Mouse (Mus musculus) spleen, embryonic (tissue): ENCODE data around the gene Pcdh11x.
"Not testable (repeated sequence)": the region's sequence is repeated elsewhere in the genome, so short reads cannot be mapped to it uniquely, and the experiment has no call there.

Experiments
- CTCF ChIA-PET: fragments of 350-600 bp; sonication (Branson Sonifier 250); formaldehyde crosslinking; loops from one replicate; lab custom pipeline; 2022; lab: Charles Lee

Pcdh11x gene

DNA sequence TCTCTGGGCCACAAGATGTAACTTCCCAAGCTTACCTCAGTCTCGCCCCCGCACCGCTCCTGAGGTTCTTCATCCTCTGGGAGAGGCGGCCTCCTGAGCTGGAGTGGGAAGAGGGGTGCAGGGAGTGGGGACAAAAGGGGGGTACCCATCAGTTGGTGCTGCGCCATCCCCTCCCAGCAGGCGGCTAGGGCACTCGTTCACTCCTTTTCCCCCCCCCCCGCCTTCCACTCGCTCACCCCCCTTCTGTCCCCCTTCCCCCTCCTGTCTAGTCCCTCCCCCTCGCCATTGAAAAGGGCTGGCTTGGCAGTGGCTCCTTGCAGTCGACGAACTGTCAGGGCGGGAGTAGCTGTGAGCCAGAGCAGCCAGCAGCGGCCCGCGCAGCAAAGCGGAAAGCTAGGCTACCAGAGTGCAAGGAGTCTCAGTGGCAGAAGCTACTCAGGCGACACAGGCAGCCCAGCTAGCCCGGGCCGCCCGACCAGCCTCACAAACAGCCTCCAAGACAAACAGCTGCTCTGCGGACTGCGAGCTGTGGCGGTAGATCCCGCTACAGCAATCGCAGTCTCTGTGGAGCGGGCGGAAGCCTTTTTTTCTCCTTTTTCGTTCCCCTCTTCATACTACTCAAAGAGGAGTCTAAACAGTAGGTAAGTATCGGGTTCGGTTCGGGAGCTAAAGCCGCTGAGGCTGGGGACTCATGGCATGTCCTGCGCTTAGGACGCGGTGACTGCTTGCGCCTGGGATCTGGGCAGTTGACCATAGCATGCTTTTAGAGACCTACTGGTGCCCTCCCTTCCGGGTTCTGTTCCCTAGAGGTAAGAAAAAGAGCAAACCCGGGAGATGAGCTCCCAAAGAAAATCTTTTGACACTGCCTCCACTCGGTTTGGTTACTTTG lies at the start of gene Pcdh11x:
Gene Pcdh11x, plus strand, starts transcription at position 249 of the 889 bp plus-strand sequence.
- CTCF ChIA-PET = no interaction called here

DNA sequence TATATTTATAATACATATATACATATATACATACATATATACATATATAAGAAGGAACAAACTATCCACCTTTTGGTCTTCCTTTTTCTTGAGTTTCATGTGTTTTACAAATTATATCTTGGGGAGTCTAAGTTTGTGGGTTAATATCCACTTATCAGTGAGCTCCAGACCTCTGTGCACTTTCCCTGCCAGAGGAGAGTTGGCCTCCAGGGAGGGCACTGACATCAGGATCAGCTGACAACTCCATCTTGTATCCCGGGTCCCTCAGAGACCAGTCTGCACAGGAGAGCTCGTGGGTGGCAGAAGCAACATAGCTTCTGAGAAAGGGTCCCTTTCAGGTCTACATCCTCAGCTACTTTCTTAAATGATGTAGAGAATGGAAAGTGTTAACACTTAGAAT lies 30.0 kb upstream of the Pcdh11x start:
- CTCF ChIA-PET = no interaction called here

DNA sequence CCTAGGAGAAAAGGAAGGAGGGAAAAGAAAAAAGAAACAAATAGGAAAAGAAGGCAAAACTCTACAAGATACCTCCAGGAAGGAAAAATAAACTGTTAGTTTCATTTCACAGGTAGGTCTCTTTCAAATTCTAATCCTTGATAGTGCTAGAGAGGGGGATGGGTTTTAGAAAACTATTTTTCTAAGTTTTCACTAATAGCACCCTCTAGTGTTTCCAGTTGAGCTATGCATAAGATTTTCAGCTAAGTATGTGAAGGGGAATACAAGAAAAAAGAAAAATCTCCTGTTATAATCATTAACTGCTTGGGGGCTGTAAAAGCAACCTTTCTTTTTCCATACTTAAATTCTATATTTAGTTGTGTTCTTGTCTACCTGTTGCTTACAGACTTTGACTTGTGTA lies 4.5 kb upstream of the Pcdh11x start:
- CTCF ChIA-PET = no interaction called here

DNA sequence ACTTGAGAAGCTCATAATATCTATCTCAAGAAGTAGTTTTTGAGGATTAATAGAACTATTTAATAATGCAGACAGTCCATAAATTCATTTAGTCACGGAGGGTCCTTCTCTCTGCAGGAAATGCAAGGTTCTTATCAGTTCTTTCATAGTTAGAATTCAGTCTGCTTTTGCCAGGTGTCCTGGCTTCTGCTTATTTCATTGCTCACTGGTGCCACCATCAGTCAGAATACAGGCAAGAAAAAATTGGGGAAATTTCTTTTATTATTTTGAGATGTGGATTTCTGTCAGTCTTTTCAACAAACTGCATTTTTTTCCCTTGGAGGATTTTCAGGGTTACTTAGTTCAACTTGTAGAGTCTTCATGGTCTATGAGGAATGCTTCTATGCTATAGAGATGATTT lies 2.6 kb upstream of the Pcdh11x start:
- CTCF ChIA-PET = no interaction called here

DNA sequence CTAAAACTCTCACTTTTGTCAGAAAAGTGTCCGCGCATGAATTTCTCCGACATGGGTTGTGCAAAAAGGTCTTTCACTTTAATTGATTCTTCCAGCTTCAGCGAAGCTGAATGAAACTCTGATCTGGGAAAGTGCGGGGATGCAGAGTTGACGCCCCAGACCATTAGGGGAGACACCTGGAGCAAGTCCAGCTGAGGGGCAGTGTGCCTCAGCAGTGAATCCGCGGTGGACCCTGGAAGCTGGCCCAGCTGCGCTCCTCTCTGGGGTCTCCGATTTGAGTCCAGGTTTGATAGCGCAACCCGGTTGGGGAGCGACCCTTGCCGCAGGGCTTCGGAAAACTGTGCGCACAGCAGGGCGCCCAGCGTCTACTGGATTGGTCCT lies 831 bp downstream of the Pcdh11x start:
- CTCF ChIA-PET = no interaction called here

DNA sequence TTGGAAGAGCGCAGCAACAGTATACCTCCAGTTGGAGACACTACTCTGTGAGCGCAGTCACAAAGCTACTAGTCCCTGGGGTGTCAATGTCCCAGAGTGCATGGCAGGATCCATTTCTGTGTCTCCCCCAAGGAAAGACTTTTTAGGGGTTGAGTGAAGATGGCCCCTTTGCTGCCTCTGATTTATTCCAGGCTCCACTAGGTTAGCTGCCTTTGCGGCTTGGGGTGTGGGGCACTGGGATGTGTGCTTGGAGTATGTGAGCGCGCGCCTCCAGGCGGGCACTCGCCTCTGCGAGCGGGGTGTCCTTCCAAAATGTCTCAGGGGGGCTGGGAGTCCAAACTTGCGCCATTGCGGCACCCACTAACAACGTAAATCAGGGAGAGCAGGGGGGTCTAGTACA lies 1.6 kb downstream of the Pcdh11x start:
- CTCF ChIA-PET = no interaction called here

DNA sequence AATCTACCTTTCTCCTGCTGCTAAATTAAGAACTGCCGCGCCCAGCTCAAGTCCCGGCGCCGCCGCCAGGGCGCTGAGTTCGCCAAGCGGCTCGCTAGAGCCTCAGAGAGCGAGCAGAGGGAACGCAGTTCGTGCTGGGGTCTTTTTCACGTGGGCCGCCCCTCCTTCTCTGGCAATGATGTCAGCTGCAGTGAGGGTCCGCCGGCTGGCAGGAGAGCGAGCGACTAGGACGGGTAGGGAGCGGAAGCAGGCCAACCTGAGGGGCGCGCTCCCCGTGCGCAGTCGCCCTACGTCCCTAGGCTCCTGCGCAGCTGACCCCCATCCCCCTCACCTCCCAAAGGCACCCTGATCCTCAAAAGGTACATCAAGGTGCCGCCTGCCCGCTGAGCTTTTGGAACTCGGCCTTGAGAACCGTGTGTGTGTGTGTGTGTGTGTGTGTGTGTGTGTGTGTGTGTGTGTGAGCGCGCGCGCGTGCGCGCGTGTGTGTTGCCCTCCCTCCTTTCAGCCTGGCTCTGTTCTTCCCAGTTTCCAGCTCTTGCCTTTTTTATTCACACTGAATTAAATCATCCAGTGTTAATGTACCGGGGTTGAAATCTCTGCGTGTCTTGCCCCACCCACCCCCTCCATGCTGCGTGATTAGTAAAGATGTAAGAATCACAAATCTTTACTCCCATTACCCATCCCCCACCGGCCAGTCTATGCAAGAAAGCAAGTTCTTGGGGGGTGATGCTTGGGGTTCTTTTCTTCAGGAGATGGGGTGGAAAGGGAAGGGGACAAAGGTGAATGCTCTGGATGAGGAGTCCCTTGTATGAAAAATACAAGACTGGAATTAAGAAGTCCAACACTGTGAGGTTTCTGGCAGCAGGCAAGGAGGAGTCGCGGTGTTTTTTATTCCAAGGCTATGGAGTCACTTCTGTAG lies 3.0 kb downstream of the Pcdh11x start:
- CTCF ChIA-PET = no interaction called here

DNA sequence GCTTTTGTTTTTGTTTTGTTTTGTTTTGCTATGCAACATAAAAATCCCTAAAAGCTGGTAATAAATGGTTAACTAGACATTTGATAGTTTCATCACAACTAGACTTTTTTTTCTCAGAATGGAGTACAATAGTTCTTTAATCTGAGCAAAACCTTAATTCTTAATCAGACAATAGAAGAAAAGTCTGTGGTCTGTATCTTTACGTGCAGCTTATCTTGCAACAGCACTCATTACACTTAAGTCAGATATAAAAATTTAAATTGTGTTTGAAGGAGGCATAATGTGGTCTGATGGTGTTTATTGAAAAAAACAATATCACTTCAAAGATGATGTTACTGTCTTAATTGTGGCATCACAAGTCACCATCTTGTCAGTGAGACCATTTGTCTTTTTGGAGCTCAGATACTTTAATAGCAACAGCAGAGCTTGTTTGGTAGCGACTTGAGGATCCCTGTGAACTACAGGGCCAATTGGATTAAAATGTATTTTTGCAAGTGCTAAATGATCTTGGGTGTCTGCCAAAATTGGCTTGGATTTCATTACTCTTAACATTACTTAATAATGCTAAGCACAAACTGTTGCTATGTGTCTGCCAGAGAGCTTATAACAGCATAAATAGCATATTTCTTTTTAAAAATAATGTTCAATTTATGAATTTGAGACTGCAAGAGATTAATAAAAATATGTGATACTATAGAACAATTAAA lies 11.6 kb downstream of the Pcdh11x start:
- CTCF ChIA-PET = no interaction called here

DNA sequence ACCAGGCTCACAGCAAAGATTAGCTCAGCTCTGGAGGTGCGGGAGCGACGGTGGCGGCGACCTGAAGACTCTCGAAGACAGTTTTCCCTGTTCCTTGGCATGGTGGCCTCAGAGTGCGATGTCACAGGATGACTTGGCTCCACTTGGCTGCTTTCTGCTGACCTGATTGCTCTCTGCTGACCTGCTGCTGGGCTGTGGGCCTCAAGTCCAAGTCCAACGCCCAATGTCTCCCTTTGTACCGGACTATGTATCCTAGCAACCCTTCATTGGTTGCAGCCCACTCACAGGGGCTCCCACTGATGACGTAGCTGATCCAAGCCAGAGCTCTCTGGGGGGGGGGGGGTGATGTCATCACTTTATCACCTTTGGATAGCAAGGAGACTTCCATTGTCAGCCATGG lies 22.9 kb downstream of the Pcdh11x start, which contains the start of gene H2afb3:
Gene H2afb3, minus strand, starts transcription at position 101 of the 400 bp plus-strand sequence.
- CTCF ChIA-PET = not testable (repeated sequence)

DNA sequence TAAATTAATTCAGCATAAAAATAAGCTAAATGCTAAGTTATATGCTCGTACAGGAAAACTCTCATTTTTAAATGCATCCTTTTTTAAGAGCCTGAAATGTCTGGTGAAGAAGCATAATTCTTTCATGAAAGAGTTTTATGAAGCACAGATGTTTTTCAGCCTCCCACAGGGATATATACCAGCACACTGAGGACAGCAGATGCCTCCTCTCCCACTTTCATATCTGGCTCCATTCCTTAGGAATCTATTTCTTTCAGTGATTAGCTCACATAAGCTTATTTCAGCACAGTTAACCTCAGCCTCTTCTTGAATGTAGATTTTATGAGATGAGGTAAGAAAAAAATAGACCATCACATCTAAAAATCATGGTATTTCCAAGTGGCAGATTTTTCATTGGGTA lies 176.2 kb downstream of the Pcdh11x start:
- CTCF ChIA-PET = no interaction called here

DNA sequence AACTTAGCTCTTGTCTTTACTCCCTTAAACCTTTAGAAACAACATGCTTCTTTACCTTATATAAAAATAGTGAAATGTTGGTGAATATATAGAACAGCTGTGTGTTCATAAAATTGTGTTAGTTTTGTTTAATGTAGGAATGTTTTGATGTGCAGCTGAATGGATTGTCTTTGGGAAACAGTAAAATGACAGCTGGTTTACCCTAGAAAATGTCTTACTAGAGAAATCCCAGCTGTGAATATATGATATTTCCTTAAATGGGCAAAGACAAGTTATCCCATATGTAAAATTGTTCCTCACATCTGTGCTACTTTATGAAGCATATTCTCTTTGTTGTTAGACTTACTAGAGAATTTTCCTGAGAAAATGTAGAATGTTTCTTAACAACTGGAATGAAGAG lies 196.4 kb downstream of the Pcdh11x start:
- CTCF ChIA-PET = no interaction called here

DNA sequence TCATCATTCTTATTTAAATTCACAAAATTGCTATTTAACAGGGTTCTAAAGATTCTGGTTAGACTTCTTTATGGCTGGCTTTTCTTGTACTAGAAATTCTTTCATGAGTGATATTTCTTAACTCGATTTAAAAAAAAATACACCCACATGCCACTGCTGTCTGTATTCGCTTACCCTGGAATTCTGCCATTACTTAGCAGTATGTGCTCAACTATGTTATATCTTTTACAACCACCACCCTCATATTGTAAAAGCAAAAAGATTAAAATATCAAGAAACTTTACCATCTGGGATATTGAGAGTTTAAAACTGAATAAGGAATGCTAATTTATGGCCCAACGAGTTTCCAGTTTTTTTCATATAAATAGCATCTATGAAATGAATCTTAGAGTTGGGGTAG lies 234.9 kb downstream of the Pcdh11x start:
- CTCF ChIA-PET = no interaction called here

DNA sequence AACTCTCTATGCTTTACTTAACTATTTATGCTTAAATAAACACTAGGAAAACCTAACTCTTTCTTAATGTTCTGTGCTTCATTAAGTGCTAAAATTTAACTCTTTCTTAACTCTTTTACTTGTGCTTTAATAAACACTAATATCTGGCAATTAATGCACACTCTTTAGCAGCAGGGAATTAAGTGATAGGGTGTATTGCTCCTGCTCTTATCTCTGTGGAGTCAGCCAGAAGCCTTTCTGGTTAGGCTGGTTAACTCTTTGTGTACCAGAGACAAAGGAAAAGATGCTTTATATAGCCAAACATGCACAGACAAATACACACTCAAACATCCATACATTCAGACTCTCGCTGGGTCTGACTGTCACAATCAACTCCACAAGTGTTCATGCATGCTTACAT lies 309.2 kb downstream of the Pcdh11x start:
- CTCF ChIA-PET = no interaction called here

DNA sequence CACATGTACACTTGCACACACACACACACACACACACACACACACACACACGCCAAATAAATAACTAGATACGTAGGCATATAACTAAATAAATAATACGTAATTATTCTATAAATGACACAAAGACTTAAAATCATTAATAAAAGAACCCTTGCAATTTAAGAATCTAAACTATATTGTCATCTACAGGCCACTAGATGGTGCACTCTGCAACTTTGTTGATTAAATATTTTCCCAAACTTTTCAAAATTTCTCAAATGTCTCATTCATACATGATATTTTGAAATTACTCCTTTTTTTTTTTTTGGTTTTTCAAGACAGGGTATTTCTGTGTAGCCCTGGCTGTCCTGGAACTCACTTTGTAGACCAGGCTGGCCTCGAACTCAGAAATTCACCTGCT lies 328.4 kb downstream of the Pcdh11x start:
- CTCF ChIA-PET = no interaction called here

DNA sequence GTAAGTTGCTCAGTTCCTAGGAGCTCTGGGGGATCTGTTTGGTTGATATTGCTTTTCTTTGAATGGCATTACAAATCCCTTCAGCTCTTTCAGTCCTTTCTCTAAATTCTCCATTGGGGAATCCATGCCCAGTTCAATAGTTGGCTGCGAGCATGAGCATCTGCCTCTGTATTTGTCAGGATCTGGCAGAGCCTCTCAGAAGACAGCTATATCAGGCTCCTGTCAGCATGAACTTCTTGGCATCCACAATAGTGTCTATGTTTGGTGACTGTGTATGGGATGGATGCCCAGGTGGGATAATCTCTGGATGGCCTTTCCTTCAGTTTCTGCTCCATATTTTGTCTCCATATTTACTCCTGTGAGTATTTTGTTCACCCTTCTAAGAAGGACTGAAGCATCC lies 380.2 kb downstream of the Pcdh11x start:
- CTCF ChIA-PET = not testable (repeated sequence)

DNA sequence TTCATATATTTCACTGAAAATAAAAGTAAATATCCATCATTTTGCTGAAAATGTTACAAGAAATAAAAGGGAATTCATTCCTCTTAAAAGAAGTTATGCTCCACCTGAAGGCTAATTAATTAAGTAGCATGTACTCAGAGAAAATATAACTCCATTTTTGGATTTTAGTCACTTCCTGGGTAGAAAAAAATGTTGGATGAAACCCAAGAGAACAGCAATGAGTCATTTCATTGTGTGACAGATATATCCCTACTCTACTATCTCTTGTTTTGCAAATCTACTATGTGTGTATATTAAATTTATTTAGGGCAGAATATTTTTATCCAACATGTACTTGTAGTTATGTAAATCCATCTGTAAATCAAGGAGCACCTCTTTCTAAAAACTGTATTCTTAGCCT lies 444.1 kb downstream of the Pcdh11x start:
- CTCF ChIA-PET = no interaction called here

DNA sequence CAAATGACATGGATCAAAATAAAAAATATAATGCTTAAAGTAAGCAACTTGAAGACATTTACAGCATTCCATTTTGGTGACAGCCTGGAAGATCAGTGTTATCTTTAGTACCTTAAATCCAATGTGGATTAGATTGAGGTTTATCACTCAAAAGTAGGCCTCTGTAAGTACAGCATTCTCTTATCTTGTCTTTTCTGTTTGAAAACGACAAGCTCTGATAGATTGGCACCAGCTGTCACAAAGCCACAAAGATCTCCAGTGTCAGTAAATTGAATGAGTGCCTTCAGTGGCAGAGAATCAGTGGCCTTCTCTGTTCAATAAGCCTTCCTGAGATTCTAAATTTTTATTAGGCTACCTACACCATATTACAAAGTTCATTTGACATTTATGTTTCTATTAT lies 445.7 kb downstream of the Pcdh11x start:
- CTCF ChIA-PET = no interaction called here

DNA sequence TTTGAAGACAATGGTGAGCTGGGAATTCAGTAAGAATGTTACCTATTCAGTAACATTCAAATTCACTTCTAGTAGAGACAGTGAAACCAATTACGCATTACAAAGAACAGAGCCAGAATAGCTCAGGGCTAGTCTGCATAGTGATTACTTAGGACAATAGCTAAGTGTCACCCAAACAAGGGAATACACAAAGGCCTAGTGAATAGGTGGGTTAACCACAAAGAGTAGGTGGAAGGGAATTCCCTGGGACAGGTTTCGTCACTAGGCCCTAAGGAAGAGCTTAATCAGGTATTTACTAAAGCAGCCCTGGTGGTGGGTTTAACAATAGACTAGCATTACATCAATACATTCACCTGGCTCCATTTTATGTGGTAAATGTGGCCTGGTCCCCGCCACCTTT lies 654.5 kb downstream of the Pcdh11x start:
- CTCF ChIA-PET = no interaction called here
